Mouse (Mus musculus) spleen, adult 18-20 months (tissue): ENCODE data around the gene Foxo1.

ENCODE experiments used
- DNase-seq, 2 experiments: peaks; one replicate each; pipeline ENCODE4 v3.0.0; 2022; ENCODE audit warnings: mixed read lengths in 2 of 2

Foxo1 gene

GRCm38 (mm10) chr3:52369881-52370428, 101.8 kb downstream of the Foxo1 start:
- DNase-seq, result no peak

- DNase-seq, result no peak
These were observed 108.8 kb downstream of the Foxo1 start for GRCm38 (mm10) chr3:52376974-52377373.

GRCm38 (mm10) chr3:52383351-52383750, 115.2 kb downstream of the Foxo1 start:
- DNase-seq, result no peak

GRCm38 (mm10) chr3:52386343-52386742, 118.2 kb downstream of the Foxo1 start:
- DNase-seq, result no peak

- no peak for DNase-seq
These were observed 122.2 kb downstream of the Foxo1 start for GRCm38 (mm10) chr3:52390321-52390720.

- peak in 1 of 2 experiments; percentile 33 for DNase-seq
These were observed 122.9 kb downstream of the Foxo1 start for GRCm38 (mm10) chr3:52390766-52391665.

- DNase-seq, result no peak
These were observed 123.8 kb downstream of the Foxo1 start for GRCm38 (mm10) chr3:52391897-52392296.

- no peak for DNase-seq
These were observed 124.4 kb downstream of the Foxo1 start for GRCm38 (mm10) chr3:52392521-52392920.

- no peak for DNase-seq
These were observed 125.0 kb downstream of the Foxo1 start for GRCm38 (mm10) chr3:52393171-52393570.

- peak; percentile 64 to 71 for DNase-seq
These were observed 128.1 kb downstream of the Foxo1 start for GRCm38 (mm10) chr3:52396121-52396731.

GRCm38 (mm10) chr3:52396951-52397615, 128.9 kb downstream of the Foxo1 start:
- peak; percentile 41 to 59 for DNase-seq

- DNase-seq, result no peak
These were observed 129.8 kb downstream of the Foxo1 start for GRCm38 (mm10) chr3:52397961-52398360.

- peak; percentile 42 to 46 for DNase-seq
These were observed 132.4 kb downstream of the Foxo1 start for GRCm38 (mm10) chr3:52400284-52401161.

- DNase-seq, result peak; percentile 44 to 53
These were observed 133.2 kb downstream of the Foxo1 start for GRCm38 (mm10) chr3:52401162-52401928.
